Mouse (Mus musculus) NIH3T3 (cell line): ENCODE data around the gene Satb2.

Experiments
- DNase-seq: peaks from one replicate; pipeline ENCODE4 v3.0.0-alpha.2; 2012; ENCODE audit warnings: low read depth

Satb2 gene

DNA sequence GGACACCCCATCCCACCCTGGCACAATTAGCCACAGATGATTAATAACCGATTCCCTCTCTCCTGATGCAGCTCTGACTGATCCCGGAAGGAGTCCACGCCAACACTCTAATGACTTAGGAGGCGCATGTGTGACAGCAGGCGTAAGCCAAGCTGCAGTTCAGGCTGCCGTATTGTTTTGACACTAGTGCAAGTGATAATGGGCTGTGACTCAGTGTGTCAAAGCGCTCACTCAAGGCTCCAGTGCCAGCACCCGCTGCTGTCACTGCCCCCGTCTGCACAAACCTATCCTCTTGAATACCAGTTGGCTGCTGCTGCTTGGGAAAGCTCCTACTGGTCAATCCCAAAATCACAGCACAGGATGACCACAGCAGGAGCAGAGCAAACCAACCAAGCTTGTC lies 49.7 kb downstream of the Satb2 start:
- DNase-seq, result no peak

DNA sequence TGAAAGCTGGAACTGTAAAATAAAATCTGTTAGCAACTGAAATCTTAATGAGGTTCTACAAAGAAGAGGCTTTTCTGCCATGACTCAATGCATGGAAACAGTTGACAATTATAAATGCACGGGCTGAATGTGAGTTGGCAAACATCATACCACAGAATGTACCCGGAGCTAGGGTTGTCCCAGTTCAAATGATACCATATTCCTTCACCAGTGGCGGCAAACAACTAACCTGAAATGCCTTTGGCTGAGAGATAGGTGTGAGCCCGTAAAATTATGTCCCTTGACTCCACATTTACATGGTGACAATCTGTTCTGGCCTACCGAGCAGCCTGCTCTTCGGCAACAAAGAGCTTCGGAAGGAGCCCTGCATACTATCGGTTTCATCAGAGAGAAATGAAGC lies 58.0 kb downstream of the Satb2 start:
- DNase-seq, result no peak

DNA sequence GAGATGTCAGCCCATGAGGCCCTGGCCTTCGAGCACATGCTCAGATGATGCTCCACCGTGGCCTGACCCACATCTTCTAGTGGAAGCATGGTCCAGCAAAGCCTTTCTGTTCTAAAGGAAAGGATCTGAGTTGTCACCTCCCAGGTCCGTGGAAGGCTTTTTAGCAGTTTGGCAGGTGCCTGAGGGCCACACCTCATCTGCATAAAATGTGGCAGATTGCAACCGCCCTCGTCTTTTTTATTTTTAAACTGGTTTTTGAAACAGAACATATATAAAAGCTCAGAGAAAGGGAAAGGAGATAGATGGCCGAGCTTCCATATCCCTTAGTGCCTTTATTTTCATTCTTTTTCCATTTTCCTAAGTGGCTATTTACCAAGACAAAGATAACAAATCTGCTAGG lies 64.2 kb downstream of the Satb2 start:
- no peak for DNase-seq

DNA sequence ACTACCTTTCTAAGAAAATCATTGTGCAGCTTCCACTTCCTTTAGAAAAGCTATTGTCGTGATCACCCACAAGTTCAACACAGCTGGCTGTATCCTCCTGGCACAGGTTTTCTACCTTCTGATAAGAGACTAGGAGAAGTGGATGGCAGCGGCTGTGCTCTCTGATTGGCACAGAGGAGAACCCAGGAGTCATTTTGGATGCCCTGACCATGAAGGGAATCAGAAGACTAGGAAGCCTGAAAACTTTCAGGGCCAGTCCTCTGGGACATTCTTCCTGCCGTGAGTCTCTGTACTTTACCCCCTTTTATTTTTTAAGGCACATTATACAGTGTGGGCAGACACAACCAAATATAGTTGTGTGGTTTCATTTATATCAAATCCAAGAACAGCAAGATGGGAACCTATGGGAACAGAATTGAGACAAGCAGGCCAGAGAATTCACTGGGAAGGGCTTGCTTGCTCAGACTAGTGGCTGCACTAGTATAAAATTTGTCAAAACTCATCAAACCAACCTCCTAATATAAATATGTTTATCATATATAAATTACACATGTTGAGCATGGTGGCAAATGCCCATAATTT lies 77.7 kb downstream of the Satb2 start:
- DNase-seq, result no peak

DNA sequence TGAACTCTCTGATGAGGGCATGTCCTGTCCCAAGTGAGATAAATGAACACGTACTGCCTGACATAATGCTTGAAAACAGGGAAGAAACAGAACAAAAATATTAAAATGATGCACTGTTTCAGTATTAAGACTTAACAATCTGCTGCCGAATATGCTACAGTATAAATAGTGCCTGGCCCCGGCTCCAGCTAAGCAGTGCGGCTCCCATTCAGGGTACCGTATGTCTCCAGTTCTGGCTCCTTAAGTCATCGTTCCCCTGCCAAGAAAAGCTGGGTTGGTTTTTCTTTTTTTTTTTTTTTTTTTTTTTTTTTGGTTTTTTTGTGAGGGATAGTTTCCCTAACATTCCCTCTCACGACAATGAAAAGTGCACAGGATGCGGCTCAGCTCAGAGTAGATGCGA lies 78.3 kb downstream of the Satb2 start:
- DNase-seq, result no peak

DNA sequence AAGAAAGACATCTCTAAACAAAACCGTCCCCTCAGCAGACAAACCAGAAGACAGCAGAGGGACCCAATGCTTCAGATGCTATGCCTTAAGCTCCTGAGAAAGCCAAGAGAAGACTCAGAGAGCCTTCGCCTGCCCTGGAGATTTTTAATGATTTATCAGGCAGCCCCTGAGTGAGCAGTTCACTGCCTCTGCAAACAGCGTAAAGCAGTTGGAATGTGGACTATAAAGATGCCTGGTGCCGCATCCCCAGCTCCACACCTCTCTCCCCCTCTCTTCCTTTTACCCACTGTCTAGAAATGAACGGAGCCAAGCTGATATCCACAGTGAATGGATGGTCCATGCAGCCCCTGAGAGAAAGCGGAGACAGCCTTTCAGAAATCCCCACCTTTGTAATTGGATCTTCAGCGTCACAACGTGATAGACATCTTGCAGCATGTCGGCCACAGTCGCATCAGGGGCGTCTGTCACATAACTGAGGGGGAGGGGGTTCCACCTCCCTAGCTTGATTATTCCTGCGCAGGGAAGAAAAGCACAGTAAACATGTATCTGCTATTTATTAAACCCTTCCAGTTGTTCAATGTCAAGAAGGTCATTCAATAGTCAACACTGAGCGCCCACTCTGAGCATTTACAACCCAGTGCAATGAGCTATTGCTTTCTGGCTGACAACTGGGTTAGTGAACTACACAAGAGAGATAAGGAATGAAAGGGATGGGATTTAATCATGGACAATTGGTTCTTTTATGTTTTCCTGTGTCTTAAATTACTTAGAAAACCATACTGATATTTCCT lies 79.6 kb downstream of the Satb2 start:
- DNase-seq, result no peak

DNA sequence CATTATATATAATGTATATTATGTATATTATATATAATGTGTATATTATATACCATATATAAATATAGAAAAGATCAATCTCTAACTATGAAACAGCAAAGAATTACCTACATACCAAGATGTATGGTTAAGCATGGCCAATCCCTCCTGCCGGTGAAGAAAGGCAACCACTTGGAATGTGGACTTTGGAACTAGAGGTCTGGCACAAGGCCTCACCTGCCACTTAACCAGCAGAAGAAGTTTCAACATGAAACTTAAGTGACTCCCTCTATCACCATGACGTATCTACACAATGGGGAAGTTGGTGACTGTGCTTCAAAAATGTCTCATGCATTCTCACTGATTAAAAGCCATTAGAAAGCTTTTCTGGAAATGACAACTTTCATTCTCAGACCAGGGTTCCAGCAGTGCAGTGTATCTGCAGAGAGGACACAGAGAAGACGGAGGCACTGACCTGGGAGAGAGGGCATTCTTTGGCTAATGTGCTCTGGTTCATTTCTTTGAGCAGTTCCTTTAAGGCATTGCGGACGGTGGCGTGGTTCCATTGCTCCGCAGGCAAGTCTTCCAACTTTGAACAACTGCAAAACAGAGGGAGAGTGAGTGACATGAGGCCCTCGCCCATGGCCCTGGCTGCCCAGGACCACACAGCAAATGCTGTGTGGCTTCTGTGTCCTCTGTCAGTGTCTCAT lies 80.8 kb downstream of the Satb2 start:
- DNase-seq, result no peak

DNA sequence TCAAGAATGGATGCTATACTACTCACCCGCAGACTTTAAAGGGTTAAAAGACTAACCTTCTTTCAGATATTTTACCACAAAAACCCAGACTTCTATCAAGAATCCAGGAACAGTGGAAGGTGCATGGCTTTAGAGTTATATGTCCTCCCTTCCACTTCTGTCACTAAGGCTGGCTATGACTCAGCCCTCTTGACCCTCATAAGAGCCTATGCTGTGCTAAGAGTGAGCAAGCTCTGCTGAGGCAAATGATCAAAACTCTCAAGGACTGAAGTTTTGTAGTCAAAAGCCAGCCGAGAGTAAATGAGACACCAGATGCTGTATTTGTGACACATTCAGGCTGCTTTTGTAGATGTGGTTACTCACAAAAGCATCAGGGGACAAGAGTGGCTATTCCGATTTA lies 81.8 kb downstream of the Satb2 start:
- no peak for DNase-seq

- no peak for DNase-seq
Observed at GRCm38 (mm10) chr1:56892766-56893165, 85.7 kb downstream of the Satb2 start.

GRCm38 (mm10) chr1:56888939-56889338 lies 89.5 kb downstream of the Satb2 start:
- DNase-seq, result no peak

DNA sequence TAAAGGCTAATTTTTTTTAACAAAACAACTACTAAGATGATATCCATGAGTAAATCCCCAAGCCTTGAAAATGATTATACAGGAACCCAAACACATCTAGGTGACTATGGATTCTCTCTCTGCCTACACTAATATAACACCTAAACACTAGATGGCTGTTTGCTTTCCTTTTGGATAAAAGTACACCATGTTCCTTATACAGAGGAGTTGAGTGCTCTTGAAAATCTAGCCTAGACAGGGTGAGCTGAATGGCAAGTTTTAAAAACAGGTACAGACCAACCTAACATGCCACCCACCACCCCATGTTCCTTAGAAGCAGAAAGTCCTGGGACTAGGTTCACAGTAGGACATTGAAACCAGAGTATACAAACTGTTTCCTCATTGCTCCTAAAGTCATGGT lies 90.9 kb downstream of the Satb2 start:
- DNase-seq, result no peak

DNA sequence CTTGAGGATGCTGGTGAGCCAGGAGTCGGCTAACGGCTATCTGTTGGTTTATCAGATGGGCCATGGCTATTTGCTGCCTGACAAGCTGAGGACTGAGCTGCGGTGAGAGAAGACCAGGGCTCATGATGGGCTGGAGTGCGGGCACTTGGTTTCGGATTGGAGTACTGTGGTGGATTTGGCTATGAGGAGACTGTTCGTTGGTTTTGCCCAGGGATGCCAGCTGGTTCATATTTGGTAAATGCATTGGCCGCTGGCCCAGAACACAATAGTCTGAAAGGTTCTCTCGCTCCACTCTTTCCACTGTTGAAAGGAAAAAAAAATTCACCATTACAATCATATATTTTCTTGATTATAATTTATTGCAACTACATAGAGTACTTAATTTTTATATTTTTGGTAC lies 107.0 kb downstream of the Satb2 start:
- DNase-seq, result peak; percentile 24

- DNase-seq, result no peak
Observed at GRCm38 (mm10) chr1:56865246-56865645, 113.2 kb downstream of the Satb2 start.

GRCm38 (mm10) chr1:56862799-56863198 lies 115.7 kb downstream of the Satb2 start:
- DNase-seq, result no peak

- DNase-seq, result peak; percentile 46
Observed at GRCm38 (mm10) chr1:56857202-56857601, 121.2 kb downstream of the Satb2 start.

- DNase-seq, result no peak
Observed at GRCm38 (mm10) chr1:56850446-56850845, 128.0 kb downstream of the Satb2 start.

DNA sequence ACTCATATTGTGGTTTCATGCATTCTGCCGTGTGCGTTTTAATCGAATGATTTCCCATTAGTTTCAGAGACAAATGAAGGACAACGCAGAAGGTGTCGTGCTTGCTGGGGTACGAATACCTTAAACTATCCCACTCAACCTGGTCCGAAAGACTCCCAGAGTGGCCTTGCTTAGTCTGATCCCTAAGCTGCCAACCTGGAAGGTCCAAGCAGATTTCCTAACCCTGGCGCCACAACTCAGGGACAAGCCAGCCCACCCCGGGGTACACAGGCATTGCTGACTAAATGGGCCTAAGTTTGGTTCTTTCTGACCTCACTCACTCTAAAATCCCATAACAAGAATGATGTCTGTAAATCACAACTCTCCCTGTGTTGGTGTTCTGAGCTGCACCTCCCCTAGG lies 132.1 kb downstream of the Satb2 start:
- no peak for DNase-seq

GRCm38 (mm10) chr1:56845523-56846118 lies 132.8 kb downstream of the Satb2 start:
- no peak for DNase-seq

GRCm38 (mm10) chr1:56844551-56845330 lies 133.7 kb downstream of the Satb2 start:
- no peak for DNase-seq

DNA sequence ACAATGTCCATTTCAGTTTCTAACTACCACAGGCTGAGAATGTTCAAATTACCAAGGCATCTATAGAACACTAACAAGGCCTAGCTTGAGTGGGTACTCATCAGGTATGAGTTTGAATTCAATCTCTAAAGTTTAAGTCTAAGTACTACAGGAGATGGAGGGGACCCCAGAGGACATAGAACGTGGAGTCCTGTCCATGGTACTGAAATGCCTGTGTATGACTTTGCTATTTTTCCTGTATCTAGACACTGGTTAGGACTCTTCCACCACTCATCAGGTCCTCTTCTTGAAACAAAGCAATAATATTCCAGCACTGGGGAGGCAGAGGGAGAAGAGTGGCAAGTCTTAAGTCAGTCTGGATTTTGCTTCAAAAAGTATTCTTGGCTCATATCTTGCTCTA lies 139.5 kb downstream of the Satb2 start:
- DNase-seq, result peak; percentile 61

GRCm38 (mm10) chr1:56833984-56834900 lies 144.2 kb downstream of the Satb2 start:
- DNase-seq, result no peak
